Mouse (Mus musculus) midbrain, embryonic 13.5 days (tissue): Measurements from ENCODE around the gene Krba1. TPM values are rescaled to one million over a fixed set of nuclear protein-coding genes. Genes with fewer than 3 reads are reported as not detected.

Experiments used
- ATAC-seq: fragments of 200-750 bp; cut with Nextera tagmentation; 2 replicates; pipeline ENCODE4 v1.8.0; 2017; ENCODE audit warnings: mild to moderate bottlenecking, moderate TSS enrichment, moderate library complexity
- H3K27ac ChIP-seq: fragments of 300-500 bp; sonication (generic); 2 replicates; pipeline ENCODE4 v1.5.1; 2015; ENCODE audit warnings: inconsistent platforms, mild to moderate bottlenecking, moderate library complexity
- H3K27me3 ChIP-seq: fragments of 300-500 bp; sonication (generic); 2 replicates; pipeline ENCODE4 v1.6.1; 2015; ENCODE audit warnings: mild to moderate bottlenecking, inconsistent platforms
- H3K36me3 ChIP-seq: fragments of 300-500 bp; sonication (generic); 2 replicates; pipeline ENCODE4 v1.6.1; 2015; ENCODE audit warnings: mild to moderate bottlenecking, inconsistent platforms
- H3K4me1 ChIP-seq: fragments of 300-500 bp; sonication (generic); replicated peaks from 2 replicates; pipeline ENCODE4 v1.6.1; 2015; ENCODE audit warnings: inconsistent platforms
- H3K4me2 ChIP-seq: fragments of 300-500 bp; sonication (generic); replicated peaks from 2 replicates; pipeline ENCODE4 v1.6.1; 2015; ENCODE audit warnings: moderate library complexity, mild to moderate bottlenecking, inconsistent platforms
- H3K4me3 ChIP-seq: fragments of 300-500 bp; sonication (generic); replicated peaks from 2 replicates; pipeline ENCODE4 v1.5.1; 2015; ENCODE audit warnings: mild to moderate bottlenecking, inconsistent platforms
- H3K9ac ChIP-seq: fragments of 300-500 bp; sonication (generic); replicated peaks from 2 replicates; pipeline ENCODE4 v1.6.1; 2015; ENCODE audit warnings: mild to moderate bottlenecking, inconsistent platforms
- H3K9me3 ChIP-seq: fragments of 300-500 bp; sonication (generic); 2 replicates; pipeline ENCODE4 v1.6.1; 2016; ENCODE audit warnings: mild to moderate bottlenecking, inconsistent platforms
- WGBS: fragments of 180-500 bp; shearing (Covaris S2); methylation state at CpG from one replicate; pipeline ENCODE4 v1.1.7; 2015; 5-methylcytosine and 5-hydroxymethylcytosine counted together
- polyA plus RNA-seq: library from polyadenylated mRNA; unstranded; fragments of >200 nt; fragmentation: Nextera tagmentation; extraction: Ambion mirVana; gene quantifications from 2 replicates; pipeline ENCODE4 v1.2.1, GENCODE M21; 2015

Krba1 gene
- polyA plus RNA-seq, 1 experiment from 2014 or later: 29.0 TPM

DNA sequence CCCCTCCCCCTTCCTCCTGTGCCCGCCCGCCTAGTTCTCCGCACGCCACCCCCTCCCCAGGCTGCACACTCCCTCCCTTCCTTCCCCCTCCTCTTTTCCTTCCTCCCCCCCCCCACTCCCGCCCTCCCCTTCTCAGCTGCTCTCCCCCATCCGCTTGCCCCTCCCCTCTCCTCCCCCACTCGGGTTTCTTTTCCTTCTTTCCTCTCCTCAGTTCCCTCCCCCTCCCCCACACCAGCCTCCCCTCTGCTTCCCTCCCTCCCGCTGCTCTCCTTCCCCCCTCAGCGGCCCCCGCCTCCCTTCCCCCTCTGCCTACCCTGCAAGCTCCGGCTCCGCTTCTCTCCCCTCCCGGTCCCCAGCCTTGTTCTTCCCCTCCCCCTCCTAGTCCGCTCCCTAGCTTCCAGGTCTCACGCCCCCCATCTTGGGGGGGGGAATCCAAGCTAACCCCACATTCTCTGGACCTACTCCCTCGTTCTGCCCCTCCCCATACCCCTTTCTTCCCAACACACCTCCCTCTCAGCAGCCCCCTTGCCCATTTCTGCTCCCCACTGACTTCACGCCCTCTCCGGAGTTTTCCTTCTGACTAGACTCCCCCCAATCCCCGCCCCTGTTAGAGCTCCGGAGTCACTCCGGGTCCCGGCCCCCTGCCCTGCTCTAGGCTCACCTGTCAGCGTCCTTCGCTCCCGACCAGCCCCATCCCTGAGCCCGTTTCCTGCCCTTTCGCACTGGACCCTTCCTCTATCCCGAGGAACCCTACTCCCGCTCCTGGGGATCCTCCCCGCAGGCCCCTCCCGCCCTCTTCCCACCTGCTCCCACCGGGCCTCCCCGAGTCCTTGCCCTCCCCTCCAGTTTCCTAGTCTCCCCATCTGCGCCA lies 49.2 kb downstream of the Krba1 start:
- H3K9ac ChIP-seq: peak overlapping the region; percentile 87
- peak; percentile 72 for ATAC-seq
- peak overlapping the region; percentile 80 for H3K4me3 ChIP-seq
- WGBS: 3% methylated on average over 34 of the region's 34 CpGs
- peaks cover 34% of the 10 kb centered on the region for H3K4me1 ChIP-seq
- H3K4me2 ChIP-seq: peak overlapping the region; percentile 95
- peak overlapping the region; percentile 80 for H3K27ac ChIP-seq
- H3K9me3 ChIP-seq: no peaks in the 10 kb centered on the region
- peaks cover 14% of the 10 kb centered on the region for H3K36me3 ChIP-seq
- H3K27me3 ChIP-seq: peaks cover 15% of the 10 kb centered on the region

DNA sequence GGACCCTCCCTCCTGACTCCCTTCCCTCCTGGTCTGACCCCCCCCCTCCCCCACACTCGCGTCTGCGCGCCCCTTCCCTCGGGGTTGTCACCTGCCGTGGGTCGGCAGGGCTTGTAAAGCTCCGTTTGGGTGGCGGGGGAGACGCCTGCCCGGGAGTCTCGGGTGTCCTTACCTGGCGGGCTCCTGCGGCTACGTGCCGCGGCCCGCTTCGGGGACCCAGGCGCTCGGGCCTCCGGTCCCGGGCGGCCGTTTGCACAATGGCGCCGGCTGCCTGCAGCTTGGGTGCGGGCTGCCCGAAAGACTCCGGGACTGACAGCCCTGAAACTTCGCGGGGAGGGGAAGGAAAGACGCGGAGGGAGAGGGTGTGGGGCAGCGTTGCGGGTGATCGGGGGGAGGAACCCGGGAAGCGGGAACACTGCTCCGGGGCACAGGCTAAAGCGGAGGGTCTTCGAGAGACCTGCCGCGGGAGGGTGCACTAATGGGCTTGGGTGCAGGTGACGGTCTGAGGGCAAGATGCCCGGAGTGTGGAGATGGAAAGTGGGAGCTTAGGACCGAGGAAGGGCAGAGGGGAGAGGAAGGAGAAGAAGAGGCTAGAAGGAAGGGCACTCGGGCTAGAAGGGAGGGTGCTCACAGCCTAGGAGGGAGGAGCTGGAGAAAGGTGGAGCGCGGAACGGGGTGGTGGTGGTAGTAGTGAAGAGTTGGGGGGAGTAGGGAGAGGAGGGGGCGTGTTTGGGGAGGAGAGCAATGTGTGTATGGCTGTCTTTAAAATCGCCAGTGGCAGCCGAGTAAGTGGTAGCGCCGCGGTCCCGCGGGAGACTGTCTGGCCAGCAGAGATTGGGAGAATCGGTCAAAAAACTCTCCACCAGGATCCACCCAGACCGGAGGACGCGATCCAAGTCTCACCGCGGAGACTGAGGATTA lies 50.1 kb downstream of the Krba1 start, which contains the start of gene Zfp467:
Zfp467 (minus strand) TSS at position 645 of the 921 bp plus-strand sequence.
- WGBS: under 1% methylated on average over 65 of the region's 65 CpGs
- Histone ChIP-seq H3K27ac (peak within 1 kb of the TSS; percentile 80), H3K27me3 (peaks cover 6% of the 10 kb centered on the region; the same call in 1 of the 2 replicates), H3K4me1 (peaks cover 27% of the 10 kb centered on the region), H3K9ac (peak within 1 kb of the TSS; percentile 87), H3K36me3 (peaks cover 14% of the 10 kb centered on the region), H3K9me3 (no peaks in the 10 kb centered on the region), H3K4me3 (peak within 1 kb of the TSS; percentile 80), H3K4me2 (peak within 1 kb of the TSS; percentile 95)
- ATAC-seq: peak; percentile 40

DNA sequence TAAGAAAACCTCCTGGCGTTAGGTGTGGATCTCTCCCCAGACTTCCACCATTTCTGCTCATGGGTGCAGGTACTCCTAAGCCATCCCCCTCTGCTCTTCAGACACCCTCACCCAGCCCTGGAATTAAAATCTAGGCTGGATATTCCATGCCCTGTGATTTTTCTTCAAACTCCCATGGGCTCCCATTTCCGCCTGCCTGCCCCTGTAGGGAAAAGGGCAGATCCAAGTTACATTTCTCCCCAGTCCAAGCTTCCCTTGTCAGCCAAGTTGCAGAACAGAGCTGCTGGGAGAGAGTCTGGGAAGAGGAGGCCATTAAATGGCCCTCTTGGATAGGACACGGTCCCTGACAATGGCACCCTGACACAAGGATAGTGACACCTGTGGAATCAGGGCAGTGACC lies 50.9 kb downstream of the Krba1 start:
- peak overlapping the region; percentile 80 for H3K27ac ChIP-seq
- ATAC-seq: no peak
- peaks cover 13% of the 10 kb centered on the region for H3K36me3 ChIP-seq
- H3K4me3 ChIP-seq: peak overlapping the region; percentile 80
- peak overlapping the region; percentile 87; the same call in 1 of the 2 replicates for H3K9ac ChIP-seq
- 34% methylated on average over 3 of the region's 3 CpGs for WGBS
- no peaks in the 10 kb centered on the region for H3K9me3 ChIP-seq
- peak overlapping the region; percentile 95 for H3K4me2 ChIP-seq
- H3K4me1 ChIP-seq: peaks cover 20% of the 10 kb centered on the region
- 0 out of 2 replicates have a peak, but pooled peaks cover under 1% of the 10 kb centered on the region for H3K27me3 ChIP-seq

DNA sequence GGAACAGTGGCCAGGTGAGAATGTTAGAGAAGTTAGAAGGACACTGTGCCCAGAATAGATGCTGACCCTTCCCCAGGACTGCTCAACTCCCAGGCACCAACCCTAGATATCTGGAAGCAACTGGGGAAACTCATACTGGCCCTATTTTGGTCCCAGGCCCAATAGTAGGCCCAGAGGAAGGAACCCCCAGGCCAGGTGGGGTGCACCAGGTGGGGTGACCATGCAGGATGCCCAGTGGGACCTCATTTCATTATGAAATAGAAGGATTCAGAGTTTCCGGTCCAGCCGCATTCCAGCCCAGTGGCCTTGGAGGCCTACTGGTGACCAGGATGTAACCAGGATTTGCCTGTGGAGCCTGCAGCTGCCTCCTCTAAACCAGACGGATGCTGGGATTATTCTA lies 51.5 kb downstream of the Krba1 start:
- no peak for ATAC-seq
- whole genome bisulfite sequencing: 64% methylated on average over 3 of the region's 3 CpGs
- Histone ChIP-seq H3K9me3 (no peaks in the 10 kb centered on the region), H3K27ac (no peak overlapping the region), H3K4me1 (peaks cover 19% of the 10 kb centered on the region), H3K27me3 (no peaks in the 10 kb centered on the region), H3K36me3 (peaks cover 7% of the 10 kb centered on the region), H3K9ac (no peak overlapping the region), H3K4me2 (no peak overlapping the region), H3K4me3 (no peak overlapping the region)

DNA sequence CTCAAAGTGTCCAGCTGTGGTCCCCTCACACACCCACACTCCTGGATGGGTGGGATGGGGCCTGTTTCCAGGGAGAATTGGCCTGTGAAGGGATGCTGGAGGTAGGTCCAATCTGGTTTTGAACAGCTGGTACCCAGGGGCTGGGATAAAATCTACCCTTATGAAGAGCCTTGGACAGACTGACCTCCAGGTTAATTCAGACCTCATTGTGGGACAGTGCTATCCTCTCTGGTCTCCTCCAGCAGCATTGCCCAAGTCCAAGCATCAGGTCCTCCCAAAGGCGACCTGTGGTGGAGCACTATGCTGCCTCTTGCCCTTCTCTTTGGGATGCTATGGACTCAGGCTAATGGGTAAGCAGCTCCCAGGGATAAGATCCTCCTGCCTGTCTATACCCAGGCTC lies 52.5 kb downstream of the Krba1 start, which contains the start of gene Sspo:
Sspo (plus strand) TSS at position 301 of the 400 bp plus-strand sequence.
- Histone ChIP-seq H3K9ac (no peak within 1 kb of the TSS), H3K36me3 (no peaks in the 10 kb centered on the region), H3K4me2 (no peak within 1 kb of the TSS), H3K4me1 (peaks cover 19% of the 10 kb centered on the region), H3K4me3 (no peak within 1 kb of the TSS), H3K27me3 (no peaks in the 10 kb centered on the region), H3K27ac (no peak within 1 kb of the TSS), H3K9me3 (no peaks in the 10 kb centered on the region)
- 92% methylated on average over 1 of the region's 1 CpGs for WGBS
- no peak for ATAC-seq

DNA sequence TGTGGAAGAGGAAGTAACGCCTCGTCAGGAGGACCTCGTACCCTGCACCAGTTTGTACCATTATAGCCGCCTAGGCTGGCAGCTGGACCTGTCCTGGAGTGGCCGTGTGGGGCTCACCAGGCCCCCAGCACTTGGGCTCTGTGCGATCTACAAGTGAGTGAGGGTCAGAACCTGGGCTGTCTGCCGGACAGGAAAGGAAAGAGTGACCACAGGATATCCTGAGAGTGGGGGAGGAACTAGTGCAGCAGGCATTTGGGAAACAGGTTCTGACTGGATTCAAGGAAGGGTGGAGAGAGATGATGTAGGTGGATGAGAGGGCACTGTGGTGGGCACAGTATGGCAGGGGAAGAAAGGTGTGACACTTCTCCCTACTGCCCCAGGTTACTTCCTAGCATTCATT lies 53.1 kb downstream of the Krba1 start:
- no peak for ATAC-seq
- H3K4me1 ChIP-seq: peaks cover 14% of the 10 kb centered on the region
- 79% methylated on average over 7 of the region's 7 CpGs for WGBS

DNA sequence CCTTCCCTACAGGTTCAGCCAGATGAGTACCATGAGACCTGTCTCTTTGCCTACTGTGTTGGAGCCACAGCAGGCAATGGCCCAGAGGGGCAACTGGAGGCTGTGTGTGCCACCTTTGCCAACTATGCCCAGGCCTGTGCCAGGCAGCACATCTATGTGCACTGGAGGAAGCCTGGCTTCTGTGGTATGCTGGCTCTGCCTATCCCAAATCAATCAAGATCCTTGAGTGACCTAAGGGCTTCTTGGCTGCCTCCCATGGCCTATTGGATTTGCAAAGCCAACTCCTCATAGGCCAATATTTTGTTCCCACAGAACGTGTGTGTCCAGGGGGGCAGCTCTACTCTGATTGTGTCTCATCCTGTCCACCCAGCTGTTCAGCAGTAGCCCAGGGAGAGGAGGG lies 56.8 kb downstream of the Krba1 start:
- H3K4me2 ChIP-seq: no peak overlapping the region
- 0 out of 2 replicates have a peak, but pooled peaks cover 3% of the 10 kb centered on the region for H3K4me1 ChIP-seq
- no peaks in the 10 kb centered on the region for H3K27me3 ChIP-seq
- no peaks in the 10 kb centered on the region for H3K9me3 ChIP-seq
- 50% methylated on average over 1 of the region's 1 CpGs for WGBS
- no peak overlapping the region for H3K4me3 ChIP-seq
- H3K9ac ChIP-seq: no peak overlapping the region
- H3K36me3 ChIP-seq: no peaks in the 10 kb centered on the region
- no peak for ATAC-seq
- H3K27ac ChIP-seq: no peak overlapping the region

More for the DNA sequence above, 53.1 kb downstream of the Krba1 start:
- Histone ChIP-seq H3K36me3 (no peaks in the 10 kb centered on the region), H3K9me3 (no peaks in the 10 kb centered on the region), H3K27ac (no peak overlapping the region), H3K9ac (no peak overlapping the region), H3K4me2 (no peak overlapping the region), H3K27me3 (no peaks in the 10 kb centered on the region), H3K4me3 (no peak overlapping the region)

DNA sequence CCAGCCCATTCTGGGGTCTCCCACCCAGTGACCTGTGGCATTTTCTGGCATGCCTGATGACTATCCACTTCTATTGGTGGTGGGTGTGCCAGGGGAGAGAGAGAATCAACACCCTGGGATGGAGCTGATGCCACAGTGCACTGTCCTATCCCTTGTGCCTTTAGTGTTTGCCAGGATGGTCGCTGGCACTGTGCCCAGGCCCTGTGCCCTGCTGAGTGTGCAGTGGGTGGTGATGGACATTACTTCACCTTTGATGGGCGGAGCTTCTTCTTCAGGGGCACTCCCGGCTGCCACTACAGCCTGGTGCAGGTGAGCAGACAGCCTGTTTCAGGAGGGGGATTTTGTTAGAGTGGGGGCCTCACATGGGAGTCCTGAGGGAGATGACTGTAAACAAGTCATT lies 57.4 kb downstream of the Krba1 start:
- H3K4me2 ChIP-seq: no peak overlapping the region
- no peaks in the 10 kb centered on the region for H3K9me3 ChIP-seq
- no peak overlapping the region for H3K27ac ChIP-seq
- H3K4me1 ChIP-seq: 0 out of 2 replicates have a peak, but pooled peaks cover 3% of the 10 kb centered on the region
- H3K4me3 ChIP-seq: no peak overlapping the region
- H3K9ac ChIP-seq: no peak overlapping the region
- H3K27me3 ChIP-seq: no peaks in the 10 kb centered on the region
- H3K36me3 ChIP-seq: no peaks in the 10 kb centered on the region
- 75% methylated on average over 3 of the region's 3 CpGs for WGBS
- ATAC-seq: no peak

DNA sequence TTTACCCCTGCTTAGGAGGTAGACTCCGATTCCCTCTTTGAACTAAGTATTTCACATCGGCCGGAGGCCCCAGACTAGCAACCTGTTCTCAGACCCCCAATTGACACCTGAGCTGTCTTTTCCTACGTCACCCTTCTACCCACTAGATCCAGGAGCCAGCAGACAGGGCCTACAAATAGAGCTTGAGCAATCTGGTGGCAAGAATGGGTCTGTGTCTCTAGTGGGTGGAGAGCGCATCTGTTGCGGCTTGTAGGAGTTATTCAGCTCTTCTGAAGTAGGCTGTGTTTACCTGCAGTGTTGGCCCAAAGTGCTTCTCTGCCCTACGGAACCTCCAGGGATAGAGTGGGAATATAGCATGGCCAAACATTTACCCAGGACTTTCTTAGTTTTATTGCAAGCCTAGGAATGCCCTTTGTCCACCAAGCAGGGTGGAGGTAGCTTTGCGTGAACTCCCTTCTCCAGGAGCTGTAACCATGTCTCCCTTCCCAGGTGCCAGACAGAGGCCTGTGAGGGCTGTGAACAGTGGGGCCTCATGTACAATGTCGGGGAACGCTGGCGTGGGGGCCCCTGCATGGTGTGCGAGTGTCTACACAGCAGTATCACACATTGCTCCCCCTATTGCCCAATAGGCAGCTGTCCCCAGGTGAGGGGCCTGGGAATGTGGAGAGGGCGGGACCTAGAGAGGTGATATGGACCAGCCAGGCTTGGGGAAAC lies 69.7 kb downstream of the Krba1 start:
- ATAC-seq: no peak
- Histone ChIP-seq H3K27me3 (no peaks in the 10 kb centered on the region), H3K4me2 (no peak overlapping the region), H3K9me3 (no peaks in the 10 kb centered on the region), H3K4me3 (no peak overlapping the region), H3K9ac (no peak overlapping the region), H3K27ac (no peak overlapping the region), H3K4me1 (no peaks in the 10 kb centered on the region), H3K36me3 (no peaks in the 10 kb centered on the region)
- 92% methylated on average over 13 of the region's 13 CpGs for WGBS

DNA sequence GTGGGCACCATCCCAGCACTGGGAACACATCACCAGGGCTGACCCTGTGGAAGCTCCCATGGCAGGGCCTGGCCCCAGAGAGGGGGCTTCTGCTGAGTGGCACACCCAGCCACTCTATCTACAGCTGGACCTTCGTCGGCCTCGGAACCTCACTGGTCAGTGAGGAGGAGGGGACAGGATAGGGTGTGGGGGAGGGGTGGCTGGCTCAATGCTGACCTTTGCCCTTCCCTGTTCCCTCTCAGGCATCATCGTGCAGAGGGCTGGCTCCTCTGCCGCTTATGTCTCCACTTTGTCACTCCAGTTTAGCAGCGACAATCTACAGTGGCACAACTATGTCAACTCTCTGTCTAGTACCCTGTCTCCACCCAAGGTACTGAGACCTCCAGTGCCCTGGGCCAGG lies 71.3 kb downstream of the Krba1 start:
- no peaks in the 10 kb centered on the region for H3K9me3 ChIP-seq
- H3K27me3 ChIP-seq: no peaks in the 10 kb centered on the region
- 28% methylated on average over 6 of the region's 6 CpGs for WGBS
- no peaks in the 10 kb centered on the region for H3K36me3 ChIP-seq
- ATAC-seq: no peak
- H3K4me3 ChIP-seq: no peak overlapping the region
- H3K4me2 ChIP-seq: no peak overlapping the region
- no peak overlapping the region for H3K27ac ChIP-seq
- H3K9ac ChIP-seq: no peak overlapping the region
- no peaks in the 10 kb centered on the region for H3K4me1 ChIP-seq

DNA sequence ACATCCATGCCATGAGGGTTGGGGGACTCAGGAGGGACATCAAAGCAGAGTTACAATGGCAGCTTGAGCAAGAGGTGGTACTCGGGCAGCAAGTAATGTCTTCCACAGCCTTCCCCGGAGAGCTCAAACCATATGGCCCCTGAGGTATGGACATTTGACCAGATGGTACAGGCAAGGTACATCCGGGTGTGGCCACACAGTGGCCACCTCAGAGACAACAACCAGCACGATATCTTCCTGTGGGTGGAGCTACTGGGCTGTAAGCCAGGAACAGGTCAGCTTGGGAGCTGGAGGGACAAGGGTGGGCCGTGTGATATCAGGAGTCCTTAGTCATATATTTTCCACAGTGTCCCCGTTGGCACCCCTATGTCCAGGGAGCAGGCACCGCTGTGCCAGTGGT lies 72.1 kb downstream of the Krba1 start:
- Histone ChIP-seq H3K4me1 (no peaks in the 10 kb centered on the region), H3K4me2 (no peak overlapping the region), H3K4me3 (no peak overlapping the region), H3K27me3 (no peaks in the 10 kb centered on the region), H3K36me3 (no peaks in the 10 kb centered on the region), H3K27ac (no peak overlapping the region), H3K9me3 (no peaks in the 10 kb centered on the region), H3K9ac (no peak overlapping the region)
- no peak for ATAC-seq
- 84% methylated on average over 7 of the region's 7 CpGs for WGBS
